Mouse (Mus musculus) small intestine, adult 2 months (tissue): ENCODE results near the gene Lrrn2. TPM values are rescaled to one million over a fixed set of nuclear protein-coding genes. Genes with fewer than 3 reads are reported as not detected.

Experiments
- H3K27ac ChIP-seq: fragments of 200-500 bp; 2 replicates; pipeline ENCODE4 v1.5.1; 2012; ENCODE audit warnings: low read depth, low read length, control low read depth, inconsistent platforms; ENCODE audit not compliant: insufficient read depth
- H3K27me3 ChIP-seq: fragments of 200-500 bp; 2 replicates; pipeline ENCODE4 v1.6.1; 2012; ENCODE audit warnings: mild to moderate bottlenecking, moderate library complexity, low read length, inconsistent platforms; ENCODE audit not compliant: control insufficient read depth, insufficient read depth
- H3K36me3 ChIP-seq: fragments of 200-500 bp; 2 replicates; pipeline ENCODE4 v1.6.1; 2012; ENCODE audit warnings: mild to moderate bottlenecking, low read length, control low read depth, inconsistent platforms; ENCODE audit not compliant: control insufficient read depth, insufficient read depth
- H3K4me1 ChIP-seq: fragments of 200-500 bp; 2 replicates; pipeline ENCODE4 v1.6.1; 2012; ENCODE audit warnings: low read length, inconsistent platforms, mixed read lengths; ENCODE audit not compliant: control insufficient read depth, insufficient read depth, insufficient read length
- H3K4me3 ChIP-seq: fragments of 200-500 bp; 2 replicates; pipeline ENCODE4 v1.5.1; 2012; ENCODE audit warnings: low read depth, mild to moderate bottlenecking, control low read depth, inconsistent platforms, low read length, moderate library complexity
- CTCF ChIP-seq: fragments of 200-500 bp; IDR thresholded peaks from 2 replicates; pipeline ENCODE4 v1.5.1; 2012; ENCODE audit warnings: low read depth, mild to moderate bottlenecking, control low read depth, inconsistent platforms, low read length, moderate library complexity, mixed read lengths; ENCODE audit not compliant: insufficient replicate concordance, insufficient read length; ENCODE audit errors: extremely low read depth
- POLR2A ChIP-seq: fragments of 200-500 bp; IDR thresholded peaks from 2 replicates; pipeline ENCODE4 v1.6.1; 2012; ENCODE audit warnings: low read depth, mild to moderate bottlenecking, control low read depth, inconsistent platforms, low read length, moderate library complexity
- WGBS: fragments of 180-500 bp; shearing (Covaris S2); methylation state at CpG from one replicate; pipeline ENCODE4 v1.1.7; 2018; 5-methylcytosine and 5-hydroxymethylcytosine counted together
- polyA plus RNA-seq: library from polyadenylated mRNA; depleted of rRNA; stranded (reverse); fragments of >200 nt; gene quantifications from 2 replicates; pipeline ENCODE4 v1.2.3, GENCODE M21; 2012

Gene Lrrn2
- polyA plus RNA-seq, 1 experiment: 1.1 TPM

- no peaks in the 10 kb centered on the region for H3K27me3 ChIP-seq
- 58% methylated on average over 2 of the region's 2 CpGs for WGBS
- no peak overlapping the region for H3K4me3 ChIP-seq
- TF ChIP-seq CTCF: no peak
- no peak for TF ChIP-seq POLR2A
- H3K4me1 ChIP-seq: no peaks in the 10 kb centered on the region
- no peak overlapping the region for H3K27ac ChIP-seq
- no peaks in the 10 kb centered on the region for H3K36me3 ChIP-seq
These were observed 15.9 kb upstream of the Lrrn2 start for GRCm38 (mm10) chr1:132864220-132864619.

- TF ChIP-seq POLR2A: no peak
- no peak for TF ChIP-seq CTCF
These were observed 14.5 kb upstream of the Lrrn2 start for GRCm38 (mm10) chr1:132865585-132865984.

GRCm38 (mm10) chr1:132870327-132870726 is 9.7 kb upstream of the Lrrn2 start:
- WGBS: 49% methylated on average over 7 of the region's 7 CpGs
- TF ChIP-seq CTCF: no peak
- TF ChIP-seq POLR2A: no peak
- Histone ChIP-seq H3K4me3 (no peak overlapping the region), H3K36me3 (no peaks in the 10 kb centered on the region), H3K27me3 (no peaks in the 10 kb centered on the region), H3K27ac (no peak overlapping the region), H3K4me1 (no peaks in the 10 kb centered on the region)

More at GRCm38 (mm10) chr1:132865585-132865984, 14.5 kb upstream of the Lrrn2 start:
- no peaks in the 10 kb centered on the region for H3K4me1 ChIP-seq
- H3K27me3 ChIP-seq: no peaks in the 10 kb centered on the region
- no peak overlapping the region for H3K27ac ChIP-seq
- H3K36me3 ChIP-seq: no peaks in the 10 kb centered on the region
- 68% methylated on average over 4 of the region's 4 CpGs for WGBS
- no peak overlapping the region for H3K4me3 ChIP-seq

GRCm38 (mm10) chr1:132878951-132879610 is 992 bp upstream of the Lrrn2 start:
- 35% methylated on average over 11 of the region's 11 CpGs for WGBS
- no peak overlapping the region for H3K27ac ChIP-seq
- no peak overlapping the region for H3K4me3 ChIP-seq
- no peak for TF ChIP-seq CTCF
- TF ChIP-seq POLR2A: no peak
- peaks cover 25% of the 10 kb centered on the region for H3K27me3 ChIP-seq
- no peaks in the 10 kb centered on the region; the same call in 1 of the 2 replicates for H3K4me1 ChIP-seq
- no peaks in the 10 kb centered on the region for H3K36me3 ChIP-seq

GRCm38 (mm10) chr1:132879801-132880160 is 292 bp upstream of the Lrrn2 start:
- Histone ChIP-seq H3K27me3 (peaks cover 25% of the 10 kb centered on the region), H3K27ac (no peak overlapping the region), H3K36me3 (no peaks in the 10 kb centered on the region), H3K4me1 (no peaks in the 10 kb centered on the region; the same call in 1 of the 2 replicates), H3K4me3 (no peak overlapping the region)
- no peak for TF ChIP-seq CTCF
- no peak for TF ChIP-seq POLR2A
- WGBS: 12% methylated on average over 8 of the region's 8 CpGs

- H3K27ac ChIP-seq: no peak overlapping the region
- TF ChIP-seq POLR2A: no peak
- no peak for TF ChIP-seq CTCF
- H3K4me1 ChIP-seq: no peaks in the 10 kb centered on the region; the same call in 1 of the 2 replicates
- H3K36me3 ChIP-seq: no peaks in the 10 kb centered on the region
- WGBS: 2% methylated on average over 28 of the region's 28 CpGs
- H3K27me3 ChIP-seq: peaks cover 25% of the 10 kb centered on the region
- H3K4me3 ChIP-seq: peak overlapping the region; percentile 50
These were observed 1.1 kb downstream of the Lrrn2 start for GRCm38 (mm10) chr1:132881041-132881761.

GRCm38 (mm10) chr1:132881836-132882235 is 1.8 kb downstream of the Lrrn2 start:
- Histone ChIP-seq H3K27me3 (peaks cover 25% of the 10 kb centered on the region), H3K4me3 (no peak overlapping the region), H3K4me1 (no peaks in the 10 kb centered on the region; the same call in 1 of the 2 replicates), H3K27ac (no peak overlapping the region), H3K36me3 (no peaks in the 10 kb centered on the region)
- TF ChIP-seq POLR2A (no peak), CTCF (no peak)
- 43% methylated on average over 9 of the region's 9 CpGs for WGBS
